In the genomic region with DNA sequence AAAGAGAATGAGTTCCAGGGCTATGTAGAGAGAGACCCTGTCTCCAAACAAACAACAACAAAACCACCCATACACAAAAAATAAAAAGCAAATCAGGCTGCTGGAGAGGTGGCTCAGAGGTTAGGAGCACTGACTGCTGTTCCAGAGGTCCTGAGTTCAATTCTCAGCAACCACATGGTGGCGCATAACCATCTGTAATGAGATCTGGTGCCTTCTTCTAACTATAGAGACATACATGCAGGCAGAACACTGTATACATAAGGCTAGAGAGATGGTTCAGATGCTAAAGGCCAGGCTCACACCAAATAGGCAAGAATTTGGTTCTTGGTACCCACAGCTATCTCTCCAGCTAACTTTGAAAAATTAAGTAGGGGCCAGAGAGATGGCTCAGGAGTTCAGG, we compare ENCODE assay signal across 11 mouse cellular contexts. TPM values are rescaled to one million over a fixed set of nuclear protein-coding genes. Genes with fewer than 3 reads are reported as not detected.
A peak's percentile ranks its signal among the peaks of the same experiment; 100 is the strongest.
DNase-seq lines count a peak whose midpoint lies in the region; ATAC-seq and TF ChIP-seq lines count a peak whose summit lies in the region.
"Had no signal": no experiment of that assay in that cellular context is flagged by ENCODE, and none has a peak within 500 bp of the region (broad histone marks: within the 10 kb centered on the region; RNA-seq: fewer than 3 reads in every experiment).

No protein-coding gene starts in this region.

- no peak overlapping the region for H3K27ac ChIP-seq in kidney, postnatal 0 days
- H3K27ac ChIP-seq in ES-Bruce4 (ENCODE audit: insufficient read depth, low read length) = no peak overlapping the region
- H3K27ac ChIP-seq: heart, embryonic 10.5 days; macrophage had no signal

- H3K4me3 ChIP-seq in kidney, postnatal 0 days (replicated peaks; ENCODE audit: low read depth, low read length) = no peak overlapping the region
- H3K4me3 ChIP-seq in ES-Bruce4 (ENCODE audit: low read depth, low read length) = no peak overlapping the region
- H3K4me3 ChIP-seq: heart, embryonic 10.5 days had no signal

- 22% methylated on average over 1 of the region's 1 CpGs for WGBS in kidney, postnatal 0 days

- H3K4me1 ChIP-seq in kidney, postnatal 0 days (replicated peaks; ENCODE audit: insufficient read depth, low read length) = no peaks in the 10 kb centered on the region
- H3K4me1 ChIP-seq in ES-Bruce4 (ENCODE audit: control insufficient read depth, insufficient read depth, low read length) = no peaks in the 10 kb centered on the region
- H3K4me1 ChIP-seq: heart, embryonic 10.5 days had no signal

- no peak for TF ChIP-seq POLR2A in ES-Bruce4 (IDR thresholded peaks at IDR 0.05; ENCODE audit: insufficient read depth, low read length)

- ATAC-seq in kidney, postnatal 0 days (replicated peaks; ENCODE audit: low FRiP score, low read depth) = no peak

- no peak for DNase-seq in kidney, postnatal 0 days (ENCODE audit: low spot score)
- DNase-seq in kidney, postnatal 14 days = no peak
- DNase-seq in embryo, embryonic 10.5 days (ENCODE audit: low spot score) = peak; percentile 53
- DNase-seq in splenic B cell, adult 2 months (ENCODE audit: low read depth, low spot score) = peak; percentile 66
- DNase-seq in ovary, adult 18-20 months (ENCODE audit: low spot score) = no peak
- DNase-seq in gastrocnemius, postnatal 4 days (ENCODE audit: low spot score in 2 of 2) = no peak
- no peak for DNase-seq in urinary bladder, postnatal 14 days (ENCODE audit: low spot score)
- DNase-seq: adrenal gland, postnatal 36 days had no signal

- no peak for TF ChIP-seq EP300 in ES-Bruce4 (IDR thresholded peaks at IDR 0.05; ENCODE audit: insufficient read depth, low read depth, low read length)

- H3K4me2 ChIP-seq in kidney, postnatal 0 days (ENCODE audit: low read length) = no peak overlapping the region

- no peaks in the 10 kb centered on the region for H3K9me3 ChIP-seq in kidney, postnatal 0 days (replicated peaks; ENCODE audit: low read length)
- no peaks in the 10 kb centered on the region for H3K9me3 ChIP-seq in ES-Bruce4 (replicated peaks; ENCODE audit: control insufficient read depth, insufficient read depth, low read length, poor library complexity, severe bottlenecking)
- H3K9me3 ChIP-seq: heart, embryonic 10.5 days had no signal

- H3K27me3 ChIP-seq in kidney, postnatal 0 days (ENCODE audit: insufficient read depth, low read length) = no peaks in the 10 kb centered on the region
- no peaks in the 10 kb centered on the region for H3K27me3 ChIP-seq in ES-Bruce4 (ENCODE audit: control insufficient read depth, insufficient read depth, low read length, poor library complexity, severe bottlenecking)
- H3K27me3 ChIP-seq in splenic B cell, adult 2 months (ENCODE audit: control insufficient read depth, insufficient read depth, low read length, poor library complexity, severe bottlenecking) = no peaks in the 10 kb centered on the region

- peak; percentile 60 for TF ChIP-seq CTCF in kidney, postnatal 0 days (IDR thresholded peaks at IDR 0.05; ENCODE audit: low read depth)
- peak; percentile 37 for TF ChIP-seq CTCF in ES-Bruce4 (IDR thresholded peaks at IDR 0.05; ENCODE audit: low read depth, low read length)

- no peak overlapping the region for H3K9ac ChIP-seq in kidney, postnatal 0 days (ENCODE audit: low read depth, low read length)
- H3K9ac ChIP-seq in ES-Bruce4 (ENCODE audit: low read depth, poor library complexity, severe bottlenecking) = no peak overlapping the region

- H3K36me3 ChIP-seq in kidney, postnatal 0 days (ENCODE audit: insufficient read depth, low read length) = no peaks in the 10 kb centered on the region
- no peaks in the 10 kb centered on the region for H3K36me3 ChIP-seq in ES-Bruce4 (ENCODE audit: control insufficient read depth, insufficient read depth, low read length, poor library complexity, severe bottlenecking)
- H3K36me3 ChIP-seq in splenic B cell, adult 2 months (ENCODE audit: control insufficient read depth, insufficient read depth, low read length, poor library complexity, severe bottlenecking) = no peaks in the 10 kb centered on the region
- H3K36me3 ChIP-seq: heart, embryonic 10.5 days had no signal

RNA-seq across cellular contexts. Expression of gene Lrrn4cl, which starts 8.4 kb away (rescaled TPM):
- polyA plus RNA-seq in kidney, postnatal 0 days (2015; fragmentation: Nextera tagmentation; extraction: Ambion mirVana) = 0.85 and 1.1 TPM in 2 replicates
- polyA plus RNA-seq in ES-Bruce4 (2011; ENCODE audit: insufficient read depth, insufficient read length, low read depth, missing spikeins) = 1.3 and 2.1 TPM in 2 replicates
- 10 to 100 TPM; 18.7 to 22.9 TPM for total RNA-seq in gastrocnemius, postnatal 4 days (2021)

RNA-seq across cellular contexts. Expression of gene Ubxn1, which starts 12.3 kb away (rescaled TPM):
- polyA plus RNA-seq in kidney, postnatal 0 days (2015; fragmentation: Nextera tagmentation; extraction: Ambion mirVana) = 195 and 206 TPM in 2 replicates
- polyA plus RNA-seq in ES-Bruce4 (2011; ENCODE audit: insufficient read depth, insufficient read length, low read depth, missing spikeins) = 189 and 201 TPM in 2 replicates
- 100 to 1,000 TPM; 149 to 158 TPM for total RNA-seq in gastrocnemius, postnatal 4 days (2021)

RNA-seq across cellular contexts. Expression of gene Gng3, which starts 20.0 kb away (rescaled TPM):
- 1.5 and 1.6 TPM in 2 replicates for polyA plus RNA-seq in kidney, postnatal 0 days (2015; fragmentation: Nextera tagmentation; extraction: Ambion mirVana)
- 28.3 and 29.7 TPM in 2 replicates for polyA plus RNA-seq in ES-Bruce4 (2011; ENCODE audit: insufficient read depth, insufficient read length, low read depth, missing spikeins)
- total RNA-seq in gastrocnemius, postnatal 4 days (2021) = under 1 TPM; 0.17 to 0.26 TPM
- polyA plus RNA-seq: macrophage had no signal

RNA-seq across cellular contexts. Expression of gene Uqcc3, which starts 21.7 kb away (rescaled TPM):
- 94.5 and 97.4 TPM in 2 replicates for polyA plus RNA-seq in kidney, postnatal 0 days (2015; fragmentation: Nextera tagmentation; extraction: Ambion mirVana)
- 14.4 and 14.9 TPM in 2 replicates for polyA plus RNA-seq in ES-Bruce4 (2011; ENCODE audit: insufficient read depth, insufficient read length, low read depth, missing spikeins)
- 10 to 100 TPM; 48.1 to 49.3 TPM for total RNA-seq in gastrocnemius, postnatal 4 days (2021)

RNA-seq across cellular contexts. Expression of gene Bscl2, which starts 21.8 kb away (rescaled TPM):
- 57.0 and 60.1 TPM in 2 replicates for polyA plus RNA-seq in kidney, postnatal 0 days (2015; fragmentation: Nextera tagmentation; extraction: Ambion mirVana)
- 32.3 and 36.2 TPM in 2 replicates for polyA plus RNA-seq in ES-Bruce4 (2011; ENCODE audit: insufficient read depth, insufficient read length, low read depth, missing spikeins)
- 10 to 100 TPM; 22.1 to 24.2 TPM for total RNA-seq in gastrocnemius, postnatal 4 days (2021)

Comparison
In these comparisons a context has a peak if more than half of its experiments do, and no peak if none do; other contexts are left out.
1. DNase-seq: peak in embryo, embryonic 10.5 days (single experiment) and splenic B cell, adult 2 months (single experiment); none in kidney, postnatal 0 days (single experiment), kidney, postnatal 14 days (single experiment), ovary, adult 18-20 months (single experiment), gastrocnemius, postnatal 4 days (0 of 2) and urinary bladder, postnatal 14 days (single experiment).
2. RNA of gene Gng3, which starts 20.0 kb away (polyA plus RNA-seq): 28.3 to 29.7 TPM in ES-Bruce4; 1.5 to 1.6 TPM in kidney, postnatal 0 days; every median in the first group is over 10 times any median in the second.